In genomic region chr16:22060416-22060815, GRCm38 (mm10) we compare ENCODE assay signal across 7 mouse cellular contexts.
"Had no signal": no experiment of that assay in that cellular context is flagged by ENCODE, and none has a peak within 500 bp of the region (broad histone marks: within the 10 kb centered on the region; RNA-seq: fewer than 3 reads in every experiment).

No protein-coding gene starts in this region.

- DNase-seq: liver, postnatal 0 days; lung, adult 2 months; lung, postnatal 14 days; lung, postnatal 36 days; right cerebral cortex, postnatal 14 days; thymus, adult 18-20 months; thymus, postnatal 25 days had no signal
